Mouse (Mus musculus): Measurements from ENCODE around the gene Oas1d.

Gene Oas1d

DNA sequence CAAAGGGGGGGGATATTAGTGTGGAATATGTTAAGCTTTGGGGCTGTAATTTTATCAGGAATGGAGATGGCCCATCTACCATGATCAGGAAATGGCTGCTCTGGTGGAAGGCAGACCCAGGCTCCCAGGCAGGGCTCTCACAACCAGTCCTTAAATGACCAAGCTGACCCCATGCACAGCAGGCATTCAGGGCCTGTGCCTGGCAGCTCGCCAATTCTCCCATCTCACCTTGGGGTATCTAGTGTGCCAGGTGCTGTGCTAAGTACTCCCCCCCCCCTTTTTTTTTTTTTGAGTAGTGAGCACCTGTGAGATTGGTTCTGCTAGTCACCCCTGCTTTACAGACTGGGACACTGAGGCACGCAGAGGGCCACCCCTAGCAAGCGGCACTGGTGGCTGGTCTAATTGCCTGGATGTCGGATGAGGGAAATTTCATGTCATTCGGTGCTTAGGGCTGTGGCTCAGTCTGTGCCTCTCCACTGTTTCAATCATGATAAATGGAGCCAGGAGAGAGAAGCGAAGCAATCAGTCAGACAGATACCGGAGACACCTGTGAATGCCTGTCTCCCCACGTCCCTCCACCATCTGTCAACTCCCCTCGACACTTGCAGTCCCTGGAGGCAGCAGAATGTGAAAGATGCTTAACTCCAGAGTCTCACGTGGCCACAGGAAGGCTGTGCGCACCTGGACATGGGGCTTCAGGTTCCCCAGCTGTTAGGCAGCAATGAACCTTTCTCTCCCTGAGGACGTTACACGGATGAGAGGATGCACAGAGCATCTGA, 53.2 kb downstream of the Oas1d start:
- DNase-seq (ENCODE audit: extremely low read depth, low read depth, low spot score), result no peak

DNA sequence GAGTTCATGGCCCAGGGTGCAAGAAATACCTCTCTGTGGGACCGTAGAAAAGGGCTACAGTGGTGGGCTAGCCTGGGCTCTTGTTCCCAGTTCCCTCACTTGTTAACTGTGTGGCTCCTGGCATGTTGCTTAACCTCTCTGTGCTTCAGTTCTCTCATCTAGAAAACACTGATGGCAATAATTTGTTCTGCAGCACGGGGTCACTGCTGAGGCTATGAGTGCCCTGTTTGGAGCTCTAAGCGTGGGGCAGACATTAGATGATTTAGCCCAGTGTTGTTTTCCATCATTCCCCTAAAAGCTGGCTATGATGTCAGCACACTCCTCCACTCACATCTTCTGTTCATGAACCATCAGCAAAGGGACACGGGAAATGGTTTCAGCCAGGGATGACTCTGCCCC, 53.8 kb downstream of the Oas1d start:
- DNase-seq (ENCODE audit: extremely low read depth, low read depth, low spot score), result no peak

DNA sequence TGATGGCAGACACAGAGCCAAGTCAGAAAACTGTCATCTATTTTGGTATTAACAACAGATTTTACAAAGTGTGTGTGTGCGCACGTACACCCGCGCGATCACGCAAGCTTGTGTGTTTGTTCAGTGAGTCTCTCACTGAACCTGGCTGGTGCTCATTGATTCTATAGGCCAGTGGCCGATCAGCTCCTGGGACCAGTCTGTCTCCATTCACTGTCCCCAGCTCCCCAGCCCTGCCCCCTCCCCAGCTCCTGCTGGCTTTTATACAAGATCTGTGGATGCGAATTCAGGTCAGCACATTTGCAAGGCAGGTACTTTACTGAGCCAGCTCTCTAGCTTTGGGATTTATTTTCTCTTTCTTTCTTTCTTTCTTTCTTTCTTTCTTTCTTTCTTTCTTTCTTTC, 54.5 kb downstream of the Oas1d start:
- no peak for DNase-seq (ENCODE audit: extremely low read depth, low read depth, low spot score)

DNA sequence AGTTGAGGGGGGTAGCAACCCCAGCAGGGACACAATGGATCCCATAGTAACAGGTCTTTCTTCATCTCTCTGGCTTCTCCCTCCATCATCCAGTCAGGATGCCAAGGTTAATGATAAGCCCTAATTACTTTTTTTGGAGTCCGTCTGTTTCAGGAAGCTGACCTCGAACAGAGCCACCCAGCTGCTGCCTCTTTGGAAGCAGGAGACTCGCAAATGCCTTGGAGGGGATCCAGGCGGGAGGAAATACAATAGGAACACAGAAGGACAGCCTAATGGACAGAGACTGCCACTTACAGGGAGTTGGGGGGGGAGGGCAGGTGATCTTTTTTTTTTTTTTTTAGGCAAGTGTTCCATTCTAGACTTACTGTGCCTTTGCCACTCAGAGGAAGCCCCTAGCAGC, 55.4 kb downstream of the Oas1d start:
- DNase-seq (ENCODE audit: extremely low read depth, low read depth, low spot score), result no peak
